Mouse (Mus musculus): ENCODE results near the gene Zc3h4. TPM values are rescaled to one million over a fixed set of nuclear protein-coding genes. Genes with fewer than 3 reads are reported as not detected.

Gene Zc3h4
- total and polyA plus RNA-seq, 2 experiments from 2014 or later: 5.0 to 16.5 TPM

- WGBS: 83% methylated on average over 5 of the region's 5 CpGs
- Histone ChIP-seq H3K4me3 (ENCODE audit: low read depth, low read length) (no peak overlapping the region), H3K27ac (ENCODE audit: low read depth) (no peak overlapping the region), H3K4me1 (ENCODE audit: control insufficient read depth, insufficient read depth) (peaks cover 7% of the 10 kb centered on the region; the same call in 1 of the 2 replicates), H3K27me3 (ENCODE audit: control insufficient read depth, insufficient read depth, low read length) (0 out of 2 replicates have a peak, but pooled peaks cover 4% of the 10 kb centered on the region), H3K4me2 (ENCODE audit: low read depth, low read length) (no peak overlapping the region), H3K36me3 (replicated peaks; ENCODE audit: control insufficient read depth, insufficient read depth, low read length) (0 out of 2 replicates have a peak, but pooled peaks cover 10% of the 10 kb centered on the region), H3K9ac (replicated peaks; ENCODE audit: low read depth, low read length) (no peak overlapping the region), H3K9me3 (replicated peaks; ENCODE audit: control insufficient read depth, low read length) (no peaks in the 10 kb centered on the region)
- ATAC-seq (ENCODE audit: insufficient read depth, low read depth) (no peak), DNase-seq (ENCODE audit: low spot score) (no peak)
- TF ChIP-seq CTCF (IDR thresholded peaks at IDR 0.05; ENCODE audit: low read depth) (no peak), EP300 (IDR thresholded peaks at IDR 0.05; ENCODE audit: low read depth) (no peak)
Observed at GRCm38 (mm10) chr7:16456289-16456688, 55.6 kb downstream of the Zc3h4 start.

- 0 out of 2 replicates have a peak, but pooled peaks cover 9% of the 10 kb centered on the region for H3K27me3 ChIP-seq (ENCODE audit: control insufficient read depth, insufficient read depth, low read length)
- ATAC-seq (ENCODE audit: insufficient read depth, low read depth) (no peak), DNase-seq (ENCODE audit: low spot score) (no peak)
- no peak overlapping the region for H3K27ac ChIP-seq (ENCODE audit: low read depth)
- H3K4me1 ChIP-seq (ENCODE audit: control insufficient read depth, insufficient read depth): no peaks in the 10 kb centered on the region
- 58% methylated on average over 13 of the region's 13 CpGs for WGBS
- no peak for TF ChIP-seq CTCF (IDR thresholded peaks at IDR 0.05; ENCODE audit: low read depth)
- no peak for TF ChIP-seq EP300 (IDR thresholded peaks at IDR 0.05; ENCODE audit: low read depth)
- 0 out of 2 replicates have a peak, but pooled peaks cover 7% of the 10 kb centered on the region for H3K36me3 ChIP-seq (replicated peaks; ENCODE audit: control insufficient read depth, insufficient read depth, low read length)
- no peak overlapping the region for H3K4me3 ChIP-seq (ENCODE audit: low read depth, low read length)
- H3K4me2 ChIP-seq (ENCODE audit: low read depth, low read length): no peak overlapping the region
- H3K9me3 ChIP-seq (replicated peaks; ENCODE audit: control insufficient read depth, low read length): no peaks in the 10 kb centered on the region
- H3K9ac ChIP-seq (replicated peaks; ENCODE audit: low read depth, low read length): no peak overlapping the region
Observed at GRCm38 (mm10) chr7:16460566-16460965, 59.9 kb downstream of the Zc3h4 start.

GRCm38 (mm10) chr7:16461151-16461550, 60.4 kb downstream of the Zc3h4 start:
- no peak for TF ChIP-seq EP300 (IDR thresholded peaks at IDR 0.05; ENCODE audit: low read depth)
- TF ChIP-seq CTCF (IDR thresholded peaks at IDR 0.05; ENCODE audit: low read depth): no peak
- 58% methylated on average over 6 of the region's 6 CpGs for WGBS
- no peak for DNase-seq (ENCODE audit: low spot score)
- no peaks in the 10 kb centered on the region for H3K9me3 ChIP-seq (replicated peaks; ENCODE audit: control insufficient read depth, low read length)
- 0 out of 2 replicates have a peak, but pooled peaks cover 1% of the 10 kb centered on the region for H3K36me3 ChIP-seq (replicated peaks; ENCODE audit: control insufficient read depth, insufficient read depth, low read length)
- H3K9ac ChIP-seq (replicated peaks; ENCODE audit: low read depth, low read length): no peak overlapping the region
- H3K4me2 ChIP-seq (ENCODE audit: low read depth, low read length): no peak overlapping the region
- no peak overlapping the region for H3K27ac ChIP-seq (ENCODE audit: low read depth)
- H3K4me1 ChIP-seq (ENCODE audit: control insufficient read depth, insufficient read depth): no peaks in the 10 kb centered on the region
- 0 out of 2 replicates have a peak, but pooled peaks cover 9% of the 10 kb centered on the region for H3K27me3 ChIP-seq (ENCODE audit: control insufficient read depth, insufficient read depth, low read length)
- no peak for ATAC-seq (ENCODE audit: insufficient read depth, low read depth)
- H3K4me3 ChIP-seq (ENCODE audit: low read depth, low read length): no peak overlapping the region

- TF ChIP-seq CTCF (IDR thresholded peaks at IDR 0.05; ENCODE audit: low read depth): no peak
- no peak for TF ChIP-seq EP300 (IDR thresholded peaks at IDR 0.05; ENCODE audit: low read depth)
- Histone ChIP-seq H3K4me3 (ENCODE audit: low read depth, low read length) (no peak overlapping the region), H3K27me3 (ENCODE audit: control insufficient read depth, insufficient read depth, low read length) (0 out of 2 replicates have a peak, but pooled peaks cover 9% of the 10 kb centered on the region), H3K4me1 (ENCODE audit: control insufficient read depth, insufficient read depth) (no peaks in the 10 kb centered on the region), H3K27ac (ENCODE audit: low read depth) (no peak overlapping the region), H3K4me2 (ENCODE audit: low read depth, low read length) (no peak overlapping the region), H3K9me3 (replicated peaks; ENCODE audit: control insufficient read depth, low read length) (no peaks in the 10 kb centered on the region), H3K36me3 (replicated peaks; ENCODE audit: control insufficient read depth, insufficient read depth, low read length) (no peaks in the 10 kb centered on the region), H3K9ac (replicated peaks; ENCODE audit: low read depth, low read length) (no peak overlapping the region)
- 79% methylated on average over 6 of the region's 6 CpGs for WGBS
- ATAC-seq (ENCODE audit: insufficient read depth, low read depth): no peak
- DNase-seq (ENCODE audit: low spot score): no peak
Observed at GRCm38 (mm10) chr7:16461705-16462104, 61.0 kb downstream of the Zc3h4 start.

- no peak overlapping the region for H3K9ac ChIP-seq (replicated peaks; ENCODE audit: low read depth, low read length)
- H3K9me3 ChIP-seq (replicated peaks; ENCODE audit: control insufficient read depth, low read length): no peaks in the 10 kb centered on the region
- H3K36me3 ChIP-seq (replicated peaks; ENCODE audit: control insufficient read depth, insufficient read depth, low read length): no peaks in the 10 kb centered on the region
- peak; percentile 52 for ATAC-seq (ENCODE audit: insufficient read depth, low read depth)
- peak; percentile 59 for DNase-seq (ENCODE audit: low spot score)
- 2% methylated on average over 14 of the region's 14 CpGs for WGBS
- TF ChIP-seq EP300 (IDR thresholded peaks at IDR 0.05; ENCODE audit: low read depth): no peak
- TF ChIP-seq CTCF (IDR thresholded peaks at IDR 0.05; ENCODE audit: low read depth): peak; percentile 93
- H3K4me3 ChIP-seq (ENCODE audit: low read depth, low read length): no peak overlapping the region
- H3K4me2 ChIP-seq (ENCODE audit: low read depth, low read length): no peak overlapping the region
- no peaks in the 10 kb centered on the region for H3K4me1 ChIP-seq (ENCODE audit: control insufficient read depth, insufficient read depth)
- 0 out of 2 replicates have a peak, but pooled peaks cover 9% of the 10 kb centered on the region for H3K27me3 ChIP-seq (ENCODE audit: control insufficient read depth, insufficient read depth, low read length)
- H3K27ac ChIP-seq (ENCODE audit: low read depth): no peak overlapping the region
Observed at GRCm38 (mm10) chr7:16463214-16463613, 62.5 kb downstream of the Zc3h4 start.

- DNase-seq (ENCODE audit: low spot score) (peak; percentile 39), ATAC-seq (ENCODE audit: insufficient read depth, low read depth) (peak; percentile 25; the same call in 1 of the 2 replicates)
- no peak overlapping the region for H3K4me3 ChIP-seq (ENCODE audit: low read depth, low read length)
- H3K27me3 ChIP-seq (ENCODE audit: control insufficient read depth, insufficient read depth, low read length): 0 out of 2 replicates have a peak, but pooled peaks cover 9% of the 10 kb centered on the region
- no peaks in the 10 kb centered on the region for H3K36me3 ChIP-seq (replicated peaks; ENCODE audit: control insufficient read depth, insufficient read depth, low read length)
- H3K4me1 ChIP-seq (ENCODE audit: control insufficient read depth, insufficient read depth): no peaks in the 10 kb centered on the region
- no peak for TF ChIP-seq EP300 (IDR thresholded peaks at IDR 0.05; ENCODE audit: low read depth)
- peak; percentile 89 for TF ChIP-seq CTCF (IDR thresholded peaks at IDR 0.05; ENCODE audit: low read depth)
- no peaks in the 10 kb centered on the region for H3K9me3 ChIP-seq (replicated peaks; ENCODE audit: control insufficient read depth, low read length)
- no peak overlapping the region for H3K27ac ChIP-seq (ENCODE audit: low read depth)
- H3K9ac ChIP-seq (replicated peaks; ENCODE audit: low read depth, low read length): no peak overlapping the region
- 8% methylated on average over 8 of the region's 8 CpGs for WGBS
- H3K4me2 ChIP-seq (ENCODE audit: low read depth, low read length): no peak overlapping the region
Observed at GRCm38 (mm10) chr7:16465160-16465559, 64.5 kb downstream of the Zc3h4 start.

All from heart, postnatal 0 days (tissue).